Mouse (Mus musculus) monocyte, adult 2 months (primary cell): ENCODE data around the gene Setd5.

Source experiments
- DNase-seq, 2 experiments: peaks; one replicate each; pipeline ENCODE4 v3.0.0; 2022; ENCODE audit warnings: low spot score in 2 of 2, low read depth in 1 of 2

Setd5 gene

DNA sequence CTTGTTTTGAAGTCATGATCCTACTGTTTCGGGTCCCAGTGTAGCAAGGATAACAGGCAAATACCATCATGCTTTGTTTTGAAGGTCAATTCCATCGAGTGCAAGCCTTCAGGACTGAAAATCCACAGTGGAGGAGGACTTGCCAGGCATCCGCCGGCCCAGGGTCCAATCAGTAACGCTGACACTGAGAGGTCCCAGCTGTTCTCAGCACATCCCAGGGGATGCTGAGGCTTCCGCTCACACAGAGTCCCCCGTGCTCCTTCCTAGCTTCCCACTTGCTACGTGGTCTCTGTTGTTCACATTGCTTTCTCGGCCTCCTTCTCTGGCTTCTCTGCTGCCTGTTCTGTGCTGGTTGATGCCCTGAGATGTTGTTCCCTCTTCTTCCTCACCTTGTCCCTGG, 107.0 kb downstream of the Setd5 start:
- DNase-seq: no peak

- DNase-seq: no peak
These were observed 107.8 kb downstream of the Setd5 start for GRCm38 (mm10) chr6:113184866-113185525.

DNA sequence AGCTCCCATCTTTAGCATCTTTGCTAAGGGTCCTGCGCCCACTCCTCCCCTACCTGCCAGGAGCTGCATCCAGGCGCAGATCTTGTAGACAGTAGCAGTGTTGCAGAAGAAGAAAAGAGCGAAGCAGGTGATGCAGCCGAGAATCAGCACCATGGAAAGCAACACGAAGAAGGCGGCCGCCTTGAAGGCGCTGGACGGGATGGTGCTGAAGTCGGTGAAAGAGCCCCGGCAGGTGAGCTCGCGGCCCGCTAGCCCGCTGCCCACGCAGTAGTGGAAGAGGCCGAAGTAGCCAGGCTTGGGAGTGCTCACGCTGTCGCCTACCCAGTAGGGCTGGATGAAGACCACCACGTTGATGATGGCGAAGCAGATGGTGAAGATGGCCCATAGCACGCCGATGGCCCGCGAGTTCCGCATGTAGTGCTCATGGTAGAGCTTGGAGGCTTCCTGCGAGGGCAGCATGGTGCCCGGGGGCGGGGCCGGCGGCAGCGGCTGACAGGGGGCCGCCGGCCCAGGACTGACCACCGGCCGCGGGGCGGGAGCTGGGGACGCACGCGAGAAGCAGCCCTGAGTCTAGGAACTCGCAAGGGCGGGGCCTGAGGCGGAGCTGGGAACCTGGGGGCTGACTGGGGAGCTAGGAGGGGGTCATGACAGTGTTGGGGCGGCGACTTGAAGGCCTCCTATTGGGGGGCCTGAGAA, 116.7 kb downstream of the Setd5 start:
- DNase-seq: no peak

DNA sequence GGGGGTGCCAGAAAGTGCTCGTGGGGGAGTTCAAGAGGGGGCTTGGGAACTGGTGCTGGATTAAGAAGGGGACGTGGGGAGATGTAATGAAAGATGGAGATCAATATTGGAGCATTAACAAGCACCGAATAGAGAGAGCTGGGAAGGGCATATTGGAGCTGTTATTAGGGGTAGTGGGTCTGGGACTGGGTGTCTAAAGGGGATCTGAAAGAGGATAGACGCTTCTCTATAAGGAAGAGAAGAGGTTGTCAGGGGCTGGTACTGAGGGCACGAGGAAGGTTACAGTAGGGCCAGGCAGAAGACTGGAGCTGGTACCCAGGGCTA, 117.3 kb downstream of the Setd5 start:
- no peak for DNase-seq

- DNase-seq: no peak
These were observed 117.9 kb downstream of the Setd5 start, which contains the start of gene Lhfpl4 for GRCm38 (mm10) chr6:113194841-113195595. Gene Lhfpl4, minus strand, starts transcription at chr6:113195384.

GRCm38 (mm10) chr6:113195596-113195992, 118.4 kb downstream of the Setd5 start:
- DNase-seq: no peak
